Mouse (Mus musculus) heart, adult 2 months (tissue): Measurements from ENCODE around the gene Tspan2.
A peak's percentile ranks its signal among the peaks of the same experiment; 100 is the strongest.

ENCODE experiments used
- CTCF ChIP-seq: fragments of 200-600 bp; IDR thresholded peaks from 2 replicates; pipeline ENCODE4 v1.8.1; 2022; ENCODE audit warnings: antibody characterized with exemption, mild to moderate bottlenecking, moderate library complexity
- EP300 ChIP-seq: fragments of 200-500 bp; IDR thresholded peaks from 2 replicates; pipeline ENCODE4 v1.6.1; 2011; ENCODE audit warnings: low read depth, low read length, control low read depth; ENCODE audit not compliant: insufficient read depth
- POLR2A ChIP-seq: fragments of 200-500 bp; IDR thresholded peaks from 2 replicates; pipeline ENCODE4 v1.6.1; 2011; ENCODE audit warnings: mild to moderate bottlenecking, low read depth, low read length, control low read depth; ENCODE audit not compliant: insufficient read depth

DNA sequence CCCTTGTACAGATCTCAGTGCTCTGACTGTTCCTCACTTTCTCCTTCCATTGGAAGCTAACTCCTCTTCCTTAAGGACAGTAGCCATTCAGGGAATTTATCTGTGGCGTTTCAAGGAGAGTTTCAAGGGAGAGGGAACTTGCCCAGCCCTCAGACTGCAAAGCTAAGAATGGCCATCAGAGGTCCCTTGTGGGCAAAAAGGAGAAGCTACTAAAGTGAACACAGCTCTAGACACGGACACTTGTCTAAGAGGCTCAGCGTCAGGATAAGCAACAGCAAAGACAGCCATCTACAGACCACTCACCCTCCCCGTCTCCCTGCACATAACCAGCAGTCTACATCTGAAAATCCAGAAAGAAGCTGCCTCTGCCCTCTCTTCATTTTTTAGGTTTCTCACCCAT is 53.0 kb downstream of the Tspan2 start:
- TF ChIP-seq CTCF (peak; percentile 13; the same call in 1 of the 2 replicates), EP300 (no peak), POLR2A (no peak)
